Mouse (Mus musculus) liver, adult 2 months (tissue): ENCODE results near the gene P3h2.

ENCODE experiments used
- CTCF ChIP-seq: fragments of 200-500 bp; IDR thresholded peaks from 2 replicates; pipeline ENCODE4 v1.5.1; 2011; ENCODE audit warnings: low read depth, low read length, control low read depth
- POLR2A ChIP-seq: fragments of 200-500 bp; IDR thresholded peaks from 2 replicates; pipeline ENCODE4 v1.6.1; 2011; ENCODE audit warnings: low read length, control low read depth; ENCODE audit not compliant: insufficient read depth; ENCODE audit errors: extremely low read depth

- TF ChIP-seq POLR2A = no peak
- no peak for TF ChIP-seq CTCF
Observed at GRCm38 (mm10) chr16:26024543-26024942, 81.0 kb downstream of the P3h2 start.
